Mouse (Mus musculus): ENCODE results near the gene Gm9639. TPM values are rescaled to one million over a fixed set of nuclear protein-coding genes. Genes with fewer than 3 reads are reported as not detected.

The Gm9639 gene
- total and polyA plus RNA-seq, 2 experiments from 2014 or later: not detected

Other genes with a start within 250 kb of the Gm9639 start
Only the 30 nearest of the 33 such genes appear.
- 69.6 and 98.3 TPM in 2 replicates for gene Pttg1ip, start 213.4 kb downstream of the Gm9639 start, total RNA-seq (2014; rRNA removed)
- 67.1 and 74.2 TPM in 2 replicates for gene Pttg1ip, start 213.4 kb downstream of the Gm9639 start, polyA plus RNA-seq (2015; fragmentation: Nextera tagmentation; extraction: Ambion mirVana)
- 270 and 305 TPM in 2 replicates for gene Sumo3, start 189.0 kb downstream of the Gm9639 start, total RNA-seq (2014; rRNA removed)
- gene Sumo3, start 189.0 kb downstream of the Gm9639 start, polyA plus RNA-seq (2015; fragmentation: Nextera tagmentation; extraction: Ambion mirVana): 381 and 398 TPM in 2 replicates
- gene Gm49325, start 188.9 kb downstream of the Gm9639 start, total RNA-seq (2014; rRNA removed): not detected in 2 replicates
- gene Gm49325, start 188.9 kb downstream of the Gm9639 start, polyA plus RNA-seq (2015; fragmentation: Nextera tagmentation; extraction: Ambion mirVana): 27.7 and 33.6 TPM in 2 replicates
- 41.7 and 45.3 TPM in 2 replicates for gene Ube2g2, start 172.8 kb downstream of the Gm9639 start, total RNA-seq (2014; rRNA removed)
- gene Ube2g2, start 172.8 kb downstream of the Gm9639 start, polyA plus RNA-seq (2015; fragmentation: Nextera tagmentation; extraction: Ambion mirVana): 74.9 and 80.3 TPM in 2 replicates
- gene Tspear, start 108.5 kb downstream of the Gm9639 start, total RNA-seq (2014; rRNA removed): 0.14 TPM in 1 of 2 replicates, not detected in the other
- 0.42 and 0.99 TPM in 2 replicates for gene Tspear, start 108.5 kb downstream of the Gm9639 start, polyA plus RNA-seq (2015; fragmentation: Nextera tagmentation; extraction: Ambion mirVana)
- gene Gm19402, start 104.3 kb downstream of the Gm9639 start, total RNA-seq (2014; rRNA removed): not detected in 2 replicates
- gene Gm19402, start 104.3 kb downstream of the Gm9639 start, polyA plus RNA-seq (2015; fragmentation: Nextera tagmentation; extraction: Ambion mirVana): not detected in 2 replicates
- gene Gm9508, start 97.8 kb downstream of the Gm9639 start, total RNA-seq (2014; rRNA removed): not detected in 2 replicates
- gene Gm9508, start 97.8 kb downstream of the Gm9639 start, polyA plus RNA-seq (2015; fragmentation: Nextera tagmentation; extraction: Ambion mirVana): not detected in 2 replicates
- not detected in 2 replicates for gene Gm10272, start 88.5 kb downstream of the Gm9639 start, total RNA-seq (2014; rRNA removed)
- not detected in 2 replicates for gene Gm10272, start 88.5 kb downstream of the Gm9639 start, polyA plus RNA-seq (2015; fragmentation: Nextera tagmentation; extraction: Ambion mirVana)
- gene Gm10024, start 83.6 kb downstream of the Gm9639 start, total RNA-seq (2014; rRNA removed): not detected in 2 replicates
- not detected in 2 replicates for gene Gm10024, start 83.6 kb downstream of the Gm9639 start, polyA plus RNA-seq (2015; fragmentation: Nextera tagmentation; extraction: Ambion mirVana)
- not detected in 2 replicates for gene Gm10142, start 79.3 kb downstream of the Gm9639 start, total RNA-seq (2014; rRNA removed)
- gene Gm10142, start 79.3 kb downstream of the Gm9639 start, polyA plus RNA-seq (2015; fragmentation: Nextera tagmentation; extraction: Ambion mirVana): not detected in 2 replicates
- not detected in 2 replicates for gene Krtap12-1, start 74.5 kb downstream of the Gm9639 start, total RNA-seq (2014; rRNA removed)
- gene Krtap12-1, start 74.5 kb downstream of the Gm9639 start, polyA plus RNA-seq (2015; fragmentation: Nextera tagmentation; extraction: Ambion mirVana): not detected in 2 replicates
- not detected in 2 replicates for gene Gm10100, start 68.6 kb downstream of the Gm9639 start, total RNA-seq (2014; rRNA removed)
- not detected in 2 replicates for gene Gm10100, start 68.6 kb downstream of the Gm9639 start, polyA plus RNA-seq (2015; fragmentation: Nextera tagmentation; extraction: Ambion mirVana)
- not detected in 2 replicates for gene Gm18596, start 52.4 kb downstream of the Gm9639 start, total RNA-seq (2014; rRNA removed)
- not detected in 2 replicates for gene Gm18596, start 52.4 kb downstream of the Gm9639 start, polyA plus RNA-seq (2015; fragmentation: Nextera tagmentation; extraction: Ambion mirVana)
- not detected in 2 replicates for gene Gm9736, start 43.7 kb downstream of the Gm9639 start, total RNA-seq (2014; rRNA removed)
- gene Gm9736, start 43.7 kb downstream of the Gm9639 start, polyA plus RNA-seq (2015; fragmentation: Nextera tagmentation; extraction: Ambion mirVana): not detected in 2 replicates
- gene Gm3233, start 35.4 kb downstream of the Gm9639 start, total RNA-seq (2014; rRNA removed): not detected in 2 replicates
- not detected in 2 replicates for gene Gm3233, start 35.4 kb downstream of the Gm9639 start, polyA plus RNA-seq (2015; fragmentation: Nextera tagmentation; extraction: Ambion mirVana)
- gene Gm3238, start 23.8 kb downstream of the Gm9639 start, total RNA-seq (2014; rRNA removed): not detected in 2 replicates
- not detected in 2 replicates for gene Gm3238, start 23.8 kb downstream of the Gm9639 start, polyA plus RNA-seq (2015; fragmentation: Nextera tagmentation; extraction: Ambion mirVana)
- gene Gm7138, start 18.1 kb downstream of the Gm9639 start, total RNA-seq (2014; rRNA removed): not detected in 2 replicates
- gene Gm7138, start 18.1 kb downstream of the Gm9639 start, polyA plus RNA-seq (2015; fragmentation: Nextera tagmentation; extraction: Ambion mirVana): not detected in 2 replicates
- not detected in 2 replicates for gene Gm3250, start 12.5 kb downstream of the Gm9639 start, total RNA-seq (2014; rRNA removed)
- gene Gm3250, start 12.5 kb downstream of the Gm9639 start, polyA plus RNA-seq (2015; fragmentation: Nextera tagmentation; extraction: Ambion mirVana): not detected in 2 replicates
- gene Gm7137, start 6.9 kb downstream of the Gm9639 start, total RNA-seq (2014; rRNA removed): not detected in 2 replicates
- not detected in 2 replicates for gene Gm7137, start 6.9 kb downstream of the Gm9639 start, polyA plus RNA-seq (2015; fragmentation: Nextera tagmentation; extraction: Ambion mirVana)
- gene Gm19668, start 4.1 kb upstream of the Gm9639 start, total RNA-seq (2014; rRNA removed): not detected in 2 replicates
- not detected in 2 replicates for gene Gm19668, start 4.1 kb upstream of the Gm9639 start, polyA plus RNA-seq (2015; fragmentation: Nextera tagmentation; extraction: Ambion mirVana)
- gene Gm9507, start 16.8 kb upstream of the Gm9639 start, total RNA-seq (2014; rRNA removed): not detected in 2 replicates
- not detected in 2 replicates for gene Gm9507, start 16.8 kb upstream of the Gm9639 start, polyA plus RNA-seq (2015; fragmentation: Nextera tagmentation; extraction: Ambion mirVana)
- gene Gm2696, start 19.6 kb upstream of the Gm9639 start, total RNA-seq (2014; rRNA removed): not detected in 2 replicates
- not detected in 2 replicates for gene Gm2696, start 19.6 kb upstream of the Gm9639 start, polyA plus RNA-seq (2015; fragmentation: Nextera tagmentation; extraction: Ambion mirVana)
- gene Krtap10-4, start 32.0 kb upstream of the Gm9639 start, total RNA-seq (2014; rRNA removed): not detected in 2 replicates
- gene Krtap10-4, start 32.0 kb upstream of the Gm9639 start, polyA plus RNA-seq (2015; fragmentation: Nextera tagmentation; extraction: Ambion mirVana): not detected in 2 replicates
- not detected in 2 replicates for gene Krtap10-10, start 40.9 kb upstream of the Gm9639 start, total RNA-seq (2014; rRNA removed)
- gene Krtap10-10, start 40.9 kb upstream of the Gm9639 start, polyA plus RNA-seq (2015; fragmentation: Nextera tagmentation; extraction: Ambion mirVana): not detected in 2 replicates
- gene Gm36176, start 51.7 kb upstream of the Gm9639 start, total RNA-seq (2014; rRNA removed): not detected in 2 replicates
- not detected in 2 replicates for gene Gm36176, start 51.7 kb upstream of the Gm9639 start, polyA plus RNA-seq (2015; fragmentation: Nextera tagmentation; extraction: Ambion mirVana)
- not detected in 2 replicates for gene Gm10318, start 57.8 kb upstream of the Gm9639 start, total RNA-seq (2014; rRNA removed)
- gene Gm10318, start 57.8 kb upstream of the Gm9639 start, polyA plus RNA-seq (2015; fragmentation: Nextera tagmentation; extraction: Ambion mirVana): not detected in 2 replicates
- gene Gm3285, start 66.9 kb upstream of the Gm9639 start, total RNA-seq (2014; rRNA removed): 0.48 TPM in 1 of 2 replicates, not detected in the other
- gene Gm3285, start 66.9 kb upstream of the Gm9639 start, polyA plus RNA-seq (2015; fragmentation: Nextera tagmentation; extraction: Ambion mirVana): not detected in 2 replicates
- 19.7 and 24.1 TPM in 2 replicates for gene Lrrc3, start 107.5 kb upstream of the Gm9639 start, total RNA-seq (2014; rRNA removed)
- gene Lrrc3, start 107.5 kb upstream of the Gm9639 start, polyA plus RNA-seq (2015; fragmentation: Nextera tagmentation; extraction: Ambion mirVana): 15.7 and 22.4 TPM in 2 replicates
- gene Trpm2, start 175.5 kb upstream of the Gm9639 start, total RNA-seq (2014; rRNA removed): 5.5 and 8.7 TPM in 2 replicates
- gene Trpm2, start 175.5 kb upstream of the Gm9639 start, polyA plus RNA-seq (2015; fragmentation: Nextera tagmentation; extraction: Ambion mirVana): 2.4 and 4.5 TPM in 2 replicates
- 46.5 and 50.4 TPM in 2 replicates for gene 1810043G02Rik, start 183.4 kb upstream of the Gm9639 start, total RNA-seq (2014; rRNA removed)
- gene 1810043G02Rik, start 183.4 kb upstream of the Gm9639 start, polyA plus RNA-seq (2015; fragmentation: Nextera tagmentation; extraction: Ambion mirVana): 54.5 and 56.8 TPM in 2 replicates

Data from forebrain, postnatal 0 days (tissue).